Mouse (Mus musculus): ENCODE data around the gene Med12l. TPM values are rescaled to one million over a fixed set of nuclear protein-coding genes. Genes with fewer than 3 reads are reported as not detected.
"Not testable (repeated sequence)": the region's sequence is repeated elsewhere in the genome, so short reads cannot be mapped to it uniquely, and the experiment has no call there.

Med12l gene
- total and polyA plus RNA-seq, 3 experiments, result 0.93 to 2.0 (median 1.5) TPM

DNA sequence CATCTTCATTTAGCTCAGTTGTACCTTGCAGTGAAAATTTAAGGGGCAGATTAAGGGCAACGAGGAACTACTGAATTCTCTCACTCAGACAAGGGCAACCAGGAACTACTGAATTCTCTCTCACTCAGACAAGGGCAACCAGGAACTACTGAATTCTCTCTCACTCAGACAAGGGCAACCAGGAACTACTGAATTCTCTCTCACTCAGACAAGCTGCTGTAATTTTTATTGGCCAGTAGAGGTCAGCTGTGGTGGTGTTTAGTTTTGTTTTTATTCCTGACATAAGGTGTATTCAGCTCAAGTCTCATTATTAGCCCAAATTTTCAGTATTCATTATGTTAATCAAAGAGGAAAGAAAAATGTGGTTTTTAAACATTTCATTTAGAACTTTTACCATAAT is 63.4 kb downstream of the Med12l start:
- H3K27me3 ChIP-seq (replicated peaks); H3K79me2 ChIP-seq (replicated peaks; ENCODE audit: control insufficient read depth, extremely low read depth, insufficient read depth, poor library complexity, severe bottlenecking); H3K27ac ChIP-seq (ENCODE audit: insufficient read depth, low read depth); H3K9ac ChIP-seq (ENCODE audit: insufficient read depth, low read depth); DNase-seq (ENCODE audit: extremely low read depth); H3K4me3 ChIP-seq (replicated peaks in 1 of 3; ENCODE audit: low read depth in 2 of 3, low read length in 2 of 3, poor library complexity in 1 of 3); dilution Hi-C loops (cut with MboI; ENCODE audit: extremely low pct_ligation_motif_present, extremely low pct_unique_long_range_greater_than_20kb, low sequenced_read_pairs); in situ Hi-C loops (cut with MboI; ENCODE audit: low pct_ligation_motif_present, low pct_unique_long_range_greater_than_20kb, low sequenced_read_pairs); H3K9me3 ChIP-seq (replicated peaks; ENCODE audit: low read length); H3K36me3 ChIP-seq (replicated peaks in 1 of 2; ENCODE audit: control insufficient read depth in 1 of 2, insufficient read depth in 1 of 2, low read length in 1 of 2); H3K4me2 ChIP-seq (ENCODE audit: insufficient read depth, low read depth, poor library complexity, severe bottlenecking): not testable (repeated sequence)
- H3K4me1 ChIP-seq (ENCODE audit: control insufficient read depth in 1 of 2, insufficient read depth in 2 of 2), result peaks cover 0 to 27% of the 10 kb centered on the region in 2 experiments; a peak in 2 of 4 replicates
- TF ChIP-seq ELF1 (IDR thresholded peaks at IDR 0.05; ENCODE audit: low read depth, low read length) (peak; percentile 35; the same call in 1 of the 2 replicates), RAD21 (IDR thresholded peaks at IDR 0.05; ENCODE audit: low read depth, low read length) (peak; percentile 2), CTCF (conservative IDR thresholded peaks at IDR 0.05 in 1 of 2, IDR thresholded peaks at IDR 0.05 in 1 of 2; ENCODE audit: low read depth in 2 of 2, low read length in 2 of 2) (peak in 1 of 2 experiments; percentile 47; a peak in 3 of 4 replicates)

DNA sequence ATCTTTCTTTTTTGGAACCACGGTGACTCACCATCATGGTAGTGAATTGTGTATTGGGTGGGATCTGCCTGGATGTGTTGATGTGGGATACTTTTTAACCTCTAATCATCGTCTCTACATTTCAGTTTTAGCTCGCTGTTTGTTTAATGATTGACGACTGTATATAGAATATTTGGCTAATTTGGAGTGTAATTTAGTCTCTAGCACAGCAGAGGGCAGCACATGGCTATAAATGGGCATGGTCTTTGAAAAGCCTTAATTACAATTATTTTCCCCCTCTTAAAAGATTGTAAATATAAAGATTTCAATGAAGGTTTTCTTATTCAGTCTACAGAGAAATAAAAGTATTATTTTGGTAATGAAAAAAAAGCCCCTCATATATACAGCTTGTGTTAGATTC is 71.7 kb downstream of the Med12l start:
- no peaks in the 10 kb centered on the region for H3K79me2 ChIP-seq (replicated peaks; ENCODE audit: control insufficient read depth, extremely low read depth, insufficient read depth, poor library complexity, severe bottlenecking)
- no peak for TF ChIP-seq MEF2A (IDR thresholded peaks at IDR 0.05; ENCODE audit: borderline replicate concordance, low read depth, low read length)
- TF ChIP-seq CTCF (conservative IDR thresholded peaks at IDR 0.05 in 1 of 2, IDR thresholded peaks at IDR 0.05 in 1 of 2; ENCODE audit: low read depth in 2 of 2, low read length in 2 of 2), result peak; percentile 4 to 84; a peak in 2 of 4 replicates
- peak; percentile 12; the same call in 1 of the 2 replicates for TF ChIP-seq ZC3H11A (IDR thresholded peaks at IDR 0.05; ENCODE audit: low read depth, low read length)
- no peak for TF ChIP-seq MYC (IDR thresholded peaks at IDR 0.05; ENCODE audit: low read depth, low read length)
- peak; percentile 91 for TF ChIP-seq RAD21 (IDR thresholded peaks at IDR 0.05; ENCODE audit: low read depth, low read length)
- no peak for TF ChIP-seq MAZ (IDR thresholded peaks at IDR 0.05; ENCODE audit: low read depth, low read length)
- TF ChIP-seq SMC3 (IDR thresholded peaks at IDR 0.05; ENCODE audit: low read depth, low read length), result peak; percentile 61
- TF ChIP-seq HCFC1 (IDR thresholded peaks at IDR 0.05; ENCODE audit: low read depth, low read length), result no peak
- DNase-seq (ENCODE audit: extremely low read depth), result no peak
- in situ Hi-C loops (cut with MboI; ENCODE audit: low pct_ligation_motif_present, low pct_unique_long_range_greater_than_20kb, low sequenced_read_pairs), result loop anchor here (5.0 kb wide), 1 partner anchor 90 kb away; no protein-coding TSS in a partner anchor
- peaks cover 18 to 30% of the 10 kb centered on the region in 2 experiments for H3K4me1 ChIP-seq (ENCODE audit: control insufficient read depth in 1 of 2, insufficient read depth in 2 of 2)
- no peaks in the 10 kb centered on the region for H3K9me3 ChIP-seq (replicated peaks; ENCODE audit: low read length)
- H3K36me3 ChIP-seq (replicated peaks in 1 of 2; ENCODE audit: control insufficient read depth in 1 of 2, insufficient read depth in 1 of 2, low read length in 1 of 2), result no peaks in the 10 kb centered on the region
- H3K4me3 ChIP-seq (replicated peaks in 1 of 3; ENCODE audit: low read depth in 2 of 3, low read length in 2 of 3, poor library complexity in 1 of 3), result no peak overlapping the region
- dilution Hi-C loops (cut with MboI; ENCODE audit: extremely low pct_ligation_motif_present, extremely low pct_unique_long_range_greater_than_20kb, low sequenced_read_pairs), result no loop called here
- no peak overlapping the region for H3K27ac ChIP-seq (ENCODE audit: insufficient read depth, low read depth)
- H3K27me3 ChIP-seq (replicated peaks), result no peaks in the 10 kb centered on the region
- no peak overlapping the region; the same call in 1 of the 2 replicates for H3K4me2 ChIP-seq (ENCODE audit: insufficient read depth, low read depth, poor library complexity, severe bottlenecking)
- no peak overlapping the region for H3K9ac ChIP-seq (ENCODE audit: insufficient read depth, low read depth)

DNA sequence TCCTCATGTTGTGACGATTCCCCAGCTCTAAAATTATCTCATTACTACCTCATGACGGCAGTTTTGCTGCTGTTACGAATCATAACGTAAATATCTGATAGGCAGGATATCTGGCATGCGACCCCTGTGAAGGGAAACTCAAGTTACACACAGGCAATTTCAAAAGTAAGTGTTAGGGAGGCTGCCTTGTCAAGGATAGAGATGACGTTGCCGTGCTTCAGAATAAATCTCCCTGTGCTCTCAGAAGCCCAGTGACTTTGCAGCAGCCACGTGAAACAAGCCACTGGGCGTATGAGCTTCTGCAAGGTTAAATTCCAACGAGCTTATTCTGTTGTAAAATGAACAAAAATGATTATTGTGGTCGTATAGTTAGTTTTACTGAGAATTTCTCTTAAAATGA is 73.0 kb downstream of the Med12l start:
- no peak for DNase-seq (ENCODE audit: extremely low read depth)
- dilution Hi-C loops (cut with MboI; ENCODE audit: extremely low pct_ligation_motif_present, extremely low pct_unique_long_range_greater_than_20kb, low sequenced_read_pairs) (no loop called here), in situ Hi-C loops (cut with MboI; ENCODE audit: low pct_ligation_motif_present, low pct_unique_long_range_greater_than_20kb, low sequenced_read_pairs) (loop anchor here (5.0 kb wide), 1 partner anchor 89 kb away; no protein-coding TSS in a partner anchor)
- no peak overlapping the region for H3K27ac ChIP-seq (ENCODE audit: insufficient read depth, low read depth)
- no peaks in the 10 kb centered on the region for H3K79me2 ChIP-seq (replicated peaks; ENCODE audit: control insufficient read depth, extremely low read depth, insufficient read depth, poor library complexity, severe bottlenecking)
- no peaks in the 10 kb centered on the region for H3K9me3 ChIP-seq (replicated peaks; ENCODE audit: low read length)
- no peaks in the 10 kb centered on the region for H3K27me3 ChIP-seq (replicated peaks)
- TF ChIP-seq ZMIZ1 (IDR thresholded peaks at IDR 0.05; ENCODE audit: low read depth, low read length), result no peak
- TF ChIP-seq MAZ (IDR thresholded peaks at IDR 0.05; ENCODE audit: low read depth, low read length), result no peak
- no peak for TF ChIP-seq IRF4 (IDR thresholded peaks at IDR 0.05; ENCODE audit: low read depth, low read length)
- TF ChIP-seq HCFC1 (IDR thresholded peaks at IDR 0.05; ENCODE audit: low read depth, low read length), result no peak
- TF ChIP-seq CTCF (conservative IDR thresholded peaks at IDR 0.05 in 1 of 2, IDR thresholded peaks at IDR 0.05 in 1 of 2; ENCODE audit: low read depth in 2 of 2, low read length in 2 of 2), result no peak
- TF ChIP-seq E2F4 (IDR thresholded peaks at IDR 0.05; ENCODE audit: insufficient replicate concordance, low read depth, low read length), result no peak
- no peak for TF ChIP-seq CHD1 (IDR thresholded peaks at IDR 0.05; ENCODE audit: low read depth, low read length)
- no peak for TF ChIP-seq USF1 (IDR thresholded peaks at IDR 0.05; ENCODE audit: low read depth, low read length)
- no peak for TF ChIP-seq ZKSCAN1 (IDR thresholded peaks at IDR 0.05; ENCODE audit: borderline replicate concordance, low read depth, low read length)
- TF ChIP-seq TBP (conservative IDR thresholded peaks at IDR 0.05; ENCODE audit: low read depth, low read length), result no peak
- TF ChIP-seq POLR2A (IDR thresholded peaks at IDR 0.05; ENCODE audit: low read depth, low read length), result no peak
- no peak for TF ChIP-seq GABPA (IDR thresholded peaks at IDR 0.05; ENCODE audit: insufficient replicate concordance, low read depth, low read length)
- TF ChIP-seq UBTF (IDR thresholded peaks at IDR 0.05; ENCODE audit: low read depth, low read length), result no peak
- no peak for TF ChIP-seq ZNF384 (IDR thresholded peaks at IDR 0.05; ENCODE audit: low read depth, low read length)
- no peak for TF ChIP-seq MXI1 (IDR thresholded peaks at IDR 0.05; ENCODE audit: low read depth, low read length)
- H3K9ac ChIP-seq (ENCODE audit: insufficient read depth, low read depth), result no peak overlapping the region
- H3K4me1 ChIP-seq (ENCODE audit: control insufficient read depth in 1 of 2, insufficient read depth in 2 of 2), result peaks cover 20 to 38% of the 10 kb centered on the region in 2 experiments
- peaks cover 0 to under 1% of the 10 kb centered on the region in 2 experiments for H3K36me3 ChIP-seq (replicated peaks in 1 of 2; ENCODE audit: control insufficient read depth in 1 of 2, insufficient read depth in 1 of 2, low read length in 1 of 2)
- no peak overlapping the region for H3K4me3 ChIP-seq (replicated peaks in 1 of 3; ENCODE audit: low read depth in 2 of 3, low read length in 2 of 3, poor library complexity in 1 of 3)
- H3K4me2 ChIP-seq (ENCODE audit: insufficient read depth, low read depth, poor library complexity, severe bottlenecking), result no peak overlapping the region
